Mouse (Mus musculus): ENCODE data around the gene Tnfrsf13b. TPM values are rescaled to one million over a fixed set of nuclear protein-coding genes. Genes with fewer than 3 reads are reported as not detected.
"Not testable (repeated sequence)": the region's sequence is repeated elsewhere in the genome, so short reads cannot be mapped to it uniquely, and the experiment has no call there.

Gene Tnfrsf13b
- polyA plus RNA-seq, 2 experiments from 2014 or later = 77.2 to 97.2 TPM

DNA sequence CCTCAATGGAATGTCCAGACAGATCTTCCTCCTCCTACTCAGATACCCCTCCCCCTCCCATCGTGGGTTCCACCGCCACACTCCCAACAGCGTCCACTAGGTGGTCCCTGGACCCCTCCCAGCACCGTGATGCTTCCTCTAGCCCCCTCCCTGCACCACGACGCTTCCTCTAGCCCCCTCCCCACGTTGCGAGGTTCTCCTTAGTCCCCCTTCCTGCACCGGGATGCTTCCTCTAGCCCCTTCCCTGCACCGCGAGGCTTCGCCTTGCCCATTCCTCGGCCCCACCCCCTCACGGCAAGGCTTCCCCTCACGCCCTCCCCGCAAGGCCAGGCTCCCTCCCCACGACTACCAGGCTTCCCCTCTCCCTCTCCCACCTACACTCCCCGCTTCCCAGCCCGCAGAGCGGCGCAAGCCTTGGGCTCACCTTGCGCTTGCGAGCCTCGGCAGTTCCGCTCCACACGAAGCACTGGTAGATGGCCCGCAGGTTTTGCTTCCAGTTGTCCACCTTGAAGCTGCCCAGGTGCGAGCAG, 47.8 kb downstream of the Tnfrsf13b start:
- ATAC-seq = peak; percentile 3

DNA sequence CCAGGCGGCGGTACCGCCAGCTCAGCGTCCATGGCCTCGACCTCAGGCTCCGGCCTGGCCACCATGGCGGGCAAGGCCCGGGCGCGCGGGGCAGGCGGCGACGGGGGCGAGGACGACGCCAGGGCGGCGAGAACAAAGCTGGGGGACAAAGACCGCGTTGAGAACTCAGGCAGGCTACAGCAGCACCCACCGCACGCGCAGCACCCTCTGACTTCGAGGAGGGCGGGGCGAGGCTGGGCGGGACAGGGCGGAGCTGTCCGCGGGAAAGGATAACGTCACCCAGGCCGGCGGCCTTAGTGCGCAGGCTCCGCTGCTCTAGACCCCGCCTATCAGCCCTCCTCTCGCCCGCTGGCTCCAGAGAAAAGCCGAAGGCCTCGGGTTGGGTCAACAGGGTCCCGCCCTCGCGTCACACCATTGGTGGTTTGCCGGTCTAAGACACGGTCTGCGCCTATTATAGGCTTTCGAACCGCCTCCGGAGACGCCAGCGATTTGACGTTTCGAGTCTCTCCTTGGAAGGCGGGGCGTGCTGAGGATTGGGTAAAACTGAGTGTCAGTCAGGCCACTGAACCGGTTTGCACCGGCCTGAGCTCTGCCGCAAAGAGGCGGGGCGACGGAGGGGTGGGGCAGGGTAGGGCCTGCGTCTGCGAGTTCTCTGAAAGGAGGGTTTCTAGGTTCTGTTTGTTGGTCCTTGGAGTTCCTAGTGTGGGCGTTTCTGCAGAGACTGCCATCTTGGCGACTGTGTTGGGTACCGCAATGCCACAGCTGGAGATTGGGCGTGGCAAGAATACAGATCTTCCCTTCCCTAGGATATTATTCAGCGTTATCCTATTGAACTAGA, 48.5 kb downstream of the Tnfrsf13b start, which contains the start of gene Usp22:
TSS of gene Usp22 (minus strand) at position 235 of the 838 bp plus-strand sequence.
- peak; percentile 90 for ATAC-seq

GRCm38 (mm10) chr11:61175778-61176177, 49.2 kb downstream of the Tnfrsf13b start:
- no peak for ATAC-seq

DNA sequence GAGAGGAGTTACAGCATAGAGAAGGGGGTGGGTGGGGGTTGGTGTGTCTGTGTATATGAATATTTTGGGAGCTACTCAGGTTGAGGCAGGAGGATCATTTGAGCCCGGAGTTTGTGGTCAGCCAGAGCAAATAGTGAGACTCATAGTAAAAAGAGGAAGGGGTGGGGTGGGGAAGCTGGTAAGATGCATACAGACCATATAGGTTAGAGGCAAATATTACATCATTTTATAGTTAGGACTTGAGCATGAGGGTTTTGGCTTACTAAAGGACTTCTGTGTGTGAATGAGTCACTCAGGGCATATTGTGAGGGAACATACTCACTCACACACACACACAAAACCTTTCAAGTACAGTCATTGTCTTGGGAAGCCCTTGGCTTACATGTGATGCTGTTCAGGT, 49.8 kb downstream of the Tnfrsf13b start:
- ATAC-seq = no peak

DNA sequence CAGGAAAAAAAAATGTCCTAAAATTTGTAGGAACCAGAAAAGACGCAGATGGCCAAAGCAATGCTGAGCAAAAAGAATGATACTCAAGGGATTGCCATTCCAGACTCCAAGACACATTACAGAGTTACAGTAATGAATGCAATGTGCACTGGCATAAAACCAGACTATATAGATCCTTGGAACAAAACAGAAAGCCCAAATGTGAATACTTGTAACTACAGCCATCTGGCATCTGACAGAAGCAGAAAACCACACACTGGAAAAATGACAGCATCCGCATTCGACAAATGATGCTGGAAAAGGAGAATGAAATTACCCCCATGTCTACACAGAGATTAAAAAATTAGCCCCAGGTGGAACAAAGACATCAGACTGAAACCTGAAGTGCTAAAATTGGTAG, 53.8 kb downstream of the Tnfrsf13b start:
- ATAC-seq = no peak

- no peak for ATAC-seq
Observed at GRCm38 (mm10) chr11:61181624-61182023, 55.1 kb downstream of the Tnfrsf13b start.

- ATAC-seq = no peak
Observed at GRCm38 (mm10) chr11:61183820-61184219, 57.3 kb downstream of the Tnfrsf13b start.

DNA sequence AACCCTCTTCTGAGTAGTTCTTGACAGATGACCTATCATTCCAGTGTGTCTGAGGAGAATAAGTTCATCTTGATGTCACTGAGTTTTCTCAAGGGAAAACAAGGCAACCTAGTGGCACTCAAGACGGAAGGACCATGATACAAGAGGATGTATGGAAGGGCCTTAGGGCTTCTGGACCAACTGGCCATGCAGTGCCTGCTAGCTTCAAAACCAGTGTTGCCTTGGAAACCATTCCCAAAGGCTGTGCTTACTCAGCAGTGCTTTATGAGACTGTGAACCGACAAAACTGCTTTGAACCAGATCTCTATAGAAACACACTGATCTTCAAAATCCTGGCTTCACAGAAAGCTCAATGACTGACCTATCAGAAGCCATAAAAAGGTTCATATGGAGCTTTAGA, 64.2 kb downstream of the Tnfrsf13b start:
- no peak for ATAC-seq

DNA sequence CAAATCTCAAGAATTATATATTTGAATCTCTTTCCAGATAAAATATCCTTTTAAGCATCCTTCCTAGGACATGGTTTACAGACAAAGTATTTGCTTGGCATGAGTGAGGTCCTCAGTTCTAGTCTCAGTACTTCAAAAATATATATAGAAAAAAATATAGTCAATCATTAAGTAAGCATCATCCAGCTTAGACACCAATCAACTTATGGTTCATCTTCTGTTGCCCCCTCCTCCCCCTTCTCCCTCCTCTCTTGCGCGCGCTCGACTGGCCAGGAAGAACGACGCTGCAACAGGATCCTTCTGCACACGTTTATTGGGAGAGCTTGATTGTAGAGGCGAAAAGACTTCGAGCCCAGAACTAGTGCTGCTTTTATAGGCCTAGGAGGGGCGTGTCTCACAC, 65.6 kb downstream of the Tnfrsf13b start:
- not testable (repeated sequence) for ATAC-seq

DNA sequence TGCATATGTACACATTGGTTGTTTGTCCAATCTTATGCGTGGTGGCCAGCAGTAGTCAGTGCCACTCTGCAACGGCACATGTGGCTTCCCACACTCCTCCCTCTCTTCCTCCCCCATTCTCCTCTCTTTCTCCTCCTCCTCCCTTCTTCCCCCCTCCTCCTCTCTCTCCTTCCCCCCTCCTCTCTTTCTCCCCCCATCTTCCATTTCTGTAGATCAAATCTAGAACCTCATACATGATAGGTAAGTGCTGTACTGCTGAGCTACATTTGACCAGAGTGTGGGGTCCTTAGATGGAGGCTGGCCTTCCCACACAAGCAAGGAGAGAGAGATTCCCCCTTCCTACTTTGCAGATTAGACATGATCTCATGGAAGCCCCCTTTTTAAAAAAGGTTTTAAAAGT, 66.2 kb downstream of the Tnfrsf13b start:
- ATAC-seq = no peak

- ATAC-seq = peak; percentile 66
Observed at GRCm38 (mm10) chr11:61193392-61193791, 66.8 kb downstream of the Tnfrsf13b start.

GRCm38 (mm10) chr11:61196616-61197353, 70.2 kb downstream of the Tnfrsf13b start:
- ATAC-seq = no peak

GRCm38 (mm10) chr11:61197935-61198334, 71.4 kb downstream of the Tnfrsf13b start:
- ATAC-seq = no peak

Other genes with a start within 250 kb of the Tnfrsf13b start
- 10 to 100 TPM; 33.2 to 36.9 TPM for gene Tmem11, start 247.5 kb upstream of the Tnfrsf13b start, polyA plus RNA-seq (2017; shearing (Covaris generic))
- gene Natd1, start 212.0 kb upstream of the Tnfrsf13b start, polyA plus RNA-seq (2017; shearing (Covaris generic)) = 1 to 10 TPM; 6.9 to 9.9 TPM
- 10 to 100 TPM; 48.1 to 70.2 TPM for gene Map2k3, start 194.7 kb upstream of the Tnfrsf13b start, polyA plus RNA-seq (2017; shearing (Covaris generic))
- not detected for gene Kcnj12, start 104.2 kb upstream of the Tnfrsf13b start, polyA plus RNA-seq (2017; shearing (Covaris generic))
- 10 to 100 TPM; 11.3 to 13.1 TPM for gene Usp22, start 48.3 kb downstream of the Tnfrsf13b start, polyA plus RNA-seq (2017; shearing (Covaris generic))
- not detected for gene Aldh3a1, start 80.8 kb downstream of the Tnfrsf13b start, polyA plus RNA-seq (2017; shearing (Covaris generic))
- 10 to 100 TPM; 35.8 to 49.3 TPM for gene Aldh3a2, start 140.7 kb downstream of the Tnfrsf13b start, polyA plus RNA-seq (2017; shearing (Covaris generic))
- gene Slc47a2, start 216.1 kb downstream of the Tnfrsf13b start, polyA plus RNA-seq (2017; shearing (Covaris generic)) = not detected

Measured in CD4-positive, CD25-positive, alpha-beta regulatory T cell, adult 4 months (primary cell).